Mouse (Mus musculus) G1E-ER4 (cell line): ENCODE data around the gene Trim47. TPM values are rescaled to one million over a fixed set of nuclear protein-coding genes. Genes with fewer than 3 reads are reported as not detected.

Source experiments
- GATA1 ChIP-seq: IDR thresholded peaks from one replicate; pipeline ENCODE4 v1.8.0; 2012; ENCODE audit warnings: low read length, inconsistent platforms
- polyA plus RNA-seq: library from polyadenylated mRNA; stranded (reverse); fragments of >175 nt; gene quantifications from 2 replicates; pipeline ENCODE4 v1.2.3, GENCODE M21; 2012

The Trim47 gene
- polyA plus RNA-seq, 1 experiment, result not detected

DNA sequence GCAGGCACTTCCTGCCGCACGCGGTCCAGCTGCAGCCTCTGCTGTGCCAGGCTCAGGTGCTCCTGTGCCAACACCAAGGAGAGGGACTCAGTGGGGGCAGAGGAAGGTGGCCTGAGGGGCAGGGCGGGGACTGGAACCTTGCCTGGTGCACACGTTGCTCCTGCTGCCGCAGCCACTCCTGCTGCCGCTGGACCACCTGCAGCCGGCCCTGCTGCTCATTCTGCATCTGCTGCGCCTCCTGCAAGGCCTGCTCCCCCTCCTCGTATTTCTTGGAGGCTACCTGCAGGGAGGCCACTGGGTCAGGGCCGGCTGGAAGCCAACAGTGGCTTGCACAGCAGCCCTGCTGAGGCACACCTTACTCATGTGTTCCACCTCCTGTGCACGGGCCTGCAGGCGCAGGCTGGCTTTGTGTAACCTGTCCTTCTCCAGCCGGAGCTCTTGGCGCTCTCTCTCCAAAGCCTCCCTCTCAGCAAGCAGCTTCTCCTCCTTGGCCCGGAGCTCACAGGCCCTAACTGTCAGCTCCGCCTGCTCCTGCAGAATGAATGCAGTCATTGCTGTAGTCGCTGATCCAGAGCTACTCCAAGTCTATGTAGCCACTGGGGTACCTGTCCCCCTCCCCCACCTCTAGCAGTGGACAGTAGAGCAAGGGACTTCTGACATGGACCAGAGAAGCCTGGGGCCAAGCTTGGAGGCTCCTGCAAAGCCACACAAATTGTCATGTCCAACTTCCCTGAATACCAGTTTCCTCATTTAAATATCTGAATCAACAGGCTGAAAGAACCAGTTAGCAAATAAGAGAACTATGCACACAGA, 18.7 kb upstream of the Trim47 start:
- no peak for TF ChIP-seq GATA1

DNA sequence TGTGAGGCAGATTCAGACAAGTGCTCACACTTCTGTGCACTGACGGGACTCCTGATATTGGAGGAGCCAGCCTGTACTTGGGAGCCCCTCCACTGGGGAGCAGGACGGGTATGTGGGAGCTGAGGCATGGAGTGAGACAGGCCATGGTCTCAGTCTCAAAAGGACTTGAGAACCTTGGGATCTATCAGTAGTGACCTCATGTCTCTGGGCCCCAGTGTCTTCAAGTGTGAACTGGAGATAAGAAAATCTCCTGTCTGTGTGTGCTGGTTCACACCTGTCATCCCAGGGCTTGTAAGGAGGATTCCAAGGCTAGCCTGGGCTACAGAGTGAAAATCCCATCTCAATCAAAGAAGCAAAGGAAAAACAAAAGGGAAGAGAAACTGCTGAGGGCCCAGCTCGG, 16.5 kb upstream of the Trim47 start:
- no peak for TF ChIP-seq GATA1

DNA sequence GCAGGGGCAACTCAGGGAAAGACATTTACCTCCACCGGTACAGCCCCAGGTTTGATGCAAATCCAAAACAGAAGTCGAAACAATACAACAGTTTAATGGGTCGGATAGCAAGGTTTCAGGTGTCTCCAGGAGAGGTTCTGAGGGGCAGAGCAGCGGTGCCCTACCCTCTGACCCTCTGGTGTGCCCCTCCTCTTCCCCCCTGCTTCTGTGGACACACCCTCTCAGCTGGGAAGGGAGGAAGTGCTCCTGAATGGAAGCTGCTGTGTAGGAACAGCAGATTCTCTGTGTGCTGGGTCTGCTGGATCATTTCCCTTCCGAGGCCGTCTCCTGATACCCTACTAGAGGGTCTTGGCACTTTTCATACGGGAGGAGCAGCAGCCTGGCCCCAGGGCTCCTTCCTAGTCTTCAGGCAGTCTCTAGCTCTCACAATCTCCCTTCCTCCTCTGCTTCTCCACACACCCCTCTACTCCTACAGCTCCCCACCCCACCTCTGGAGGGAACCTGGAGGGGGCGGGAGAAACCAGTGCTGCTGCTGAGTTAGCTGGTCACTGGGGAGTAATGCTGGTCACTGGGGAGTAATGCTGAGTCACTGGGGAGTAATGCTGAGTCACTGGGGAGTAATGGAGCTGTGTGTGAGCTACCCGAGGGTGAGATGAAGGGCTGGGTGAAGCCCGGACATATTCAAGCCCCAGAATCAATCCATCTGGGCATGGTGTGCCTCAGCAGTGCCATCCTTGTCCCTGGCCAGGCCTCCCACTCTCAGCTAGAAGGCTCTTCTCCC, 15.4 kb upstream of the Trim47 start:
- TF ChIP-seq GATA1, result no peak

DNA sequence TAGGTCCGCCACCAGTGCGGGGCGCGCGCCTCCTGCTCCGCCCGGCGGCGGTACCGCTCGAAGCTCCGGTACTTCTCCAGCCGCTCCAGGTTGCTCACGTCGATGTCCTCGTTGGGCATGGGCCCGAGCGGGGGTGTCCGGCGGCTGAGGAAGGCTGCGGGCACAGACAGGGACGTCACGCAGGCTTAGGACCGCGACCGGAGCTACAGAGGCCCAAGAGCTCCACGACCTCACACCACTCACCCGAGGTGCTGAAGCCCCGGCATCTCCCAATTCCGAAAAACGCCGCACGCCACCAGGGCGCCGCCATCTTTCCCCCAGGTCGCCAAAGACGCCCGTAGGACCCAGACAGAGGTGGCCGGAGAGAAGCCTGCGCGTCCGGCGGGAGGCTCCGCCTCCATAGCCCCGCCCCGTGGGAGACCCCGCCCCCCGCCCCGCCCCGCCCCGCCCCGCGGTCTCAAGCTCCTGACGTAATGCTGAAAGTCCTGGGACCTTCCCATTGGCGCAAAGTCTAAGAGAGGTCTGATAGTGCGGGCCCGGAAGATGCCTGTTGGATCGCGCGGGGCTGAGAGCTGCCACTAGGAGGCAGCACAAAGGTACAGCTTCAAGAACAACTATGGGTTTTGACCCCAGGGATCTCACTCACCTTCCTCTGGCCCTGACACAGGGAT, 11.6 kb upstream of the Trim47 start, which contains the start of gene Mrpl38:
Gene Mrpl38, minus strand, starts transcription at position 401 of the 671 bp plus-strand sequence.
- TF ChIP-seq GATA1, result no peak

DNA sequence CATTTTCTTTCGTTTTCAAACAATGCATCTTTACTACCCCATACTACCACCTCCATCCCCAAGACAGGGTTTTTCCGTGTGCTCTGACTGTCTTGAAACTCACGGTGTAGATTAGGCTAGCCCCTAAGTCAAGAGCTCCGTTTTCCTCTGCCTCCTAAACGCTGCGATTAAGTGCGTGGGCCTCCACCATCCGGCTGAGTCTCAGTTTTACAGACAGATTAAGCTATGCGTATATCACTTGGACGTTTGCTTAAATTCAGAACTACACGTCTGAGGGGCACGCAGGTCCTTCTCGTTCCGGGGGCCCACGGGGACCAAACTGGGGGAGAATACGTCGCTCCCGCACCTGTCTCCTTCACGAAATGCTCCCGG, 11.1 kb upstream of the Trim47 start:
- TF ChIP-seq GATA1, result no peak

DNA sequence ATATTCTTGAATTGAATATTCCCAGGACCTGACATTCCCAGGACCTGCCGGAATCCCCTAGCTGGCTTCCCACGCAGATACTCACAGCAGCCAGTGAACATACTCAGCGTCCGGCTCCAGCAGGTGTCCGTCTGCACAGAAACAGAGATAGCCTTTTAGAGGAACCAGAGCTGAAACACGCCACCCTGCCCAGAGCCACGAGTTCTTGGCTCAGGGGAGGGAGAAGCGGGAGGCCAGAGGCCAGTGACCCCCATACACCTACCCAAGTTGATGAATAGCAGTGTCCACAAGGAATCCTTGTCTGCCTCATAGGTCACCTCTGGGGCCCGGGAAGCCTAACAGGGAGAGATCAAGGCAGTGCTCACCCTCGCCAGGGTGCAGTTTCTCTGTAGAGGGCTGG, 7.2 kb upstream of the Trim47 start:
- TF ChIP-seq GATA1, result no peak

DNA sequence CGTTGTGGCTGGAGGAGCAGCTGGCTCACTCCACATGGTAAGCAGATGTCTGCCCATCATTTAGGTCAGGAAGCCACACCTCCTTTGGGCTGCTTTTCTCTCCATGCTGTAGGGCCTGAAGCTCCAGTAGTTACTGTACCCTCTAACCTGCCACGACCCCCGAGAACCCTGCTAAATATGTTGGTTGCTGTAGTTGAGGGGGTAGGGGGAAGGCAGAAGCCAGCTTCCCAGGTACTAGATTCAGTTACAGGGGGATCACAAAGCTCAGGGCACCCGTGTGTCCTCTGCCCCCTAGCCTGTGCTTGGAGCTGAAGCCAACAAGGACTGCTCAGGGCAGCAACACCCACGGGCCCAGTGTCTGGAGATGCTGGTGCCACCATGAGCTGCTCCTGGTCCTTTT, 6.5 kb upstream of the Trim47 start:
- no peak for TF ChIP-seq GATA1

DNA sequence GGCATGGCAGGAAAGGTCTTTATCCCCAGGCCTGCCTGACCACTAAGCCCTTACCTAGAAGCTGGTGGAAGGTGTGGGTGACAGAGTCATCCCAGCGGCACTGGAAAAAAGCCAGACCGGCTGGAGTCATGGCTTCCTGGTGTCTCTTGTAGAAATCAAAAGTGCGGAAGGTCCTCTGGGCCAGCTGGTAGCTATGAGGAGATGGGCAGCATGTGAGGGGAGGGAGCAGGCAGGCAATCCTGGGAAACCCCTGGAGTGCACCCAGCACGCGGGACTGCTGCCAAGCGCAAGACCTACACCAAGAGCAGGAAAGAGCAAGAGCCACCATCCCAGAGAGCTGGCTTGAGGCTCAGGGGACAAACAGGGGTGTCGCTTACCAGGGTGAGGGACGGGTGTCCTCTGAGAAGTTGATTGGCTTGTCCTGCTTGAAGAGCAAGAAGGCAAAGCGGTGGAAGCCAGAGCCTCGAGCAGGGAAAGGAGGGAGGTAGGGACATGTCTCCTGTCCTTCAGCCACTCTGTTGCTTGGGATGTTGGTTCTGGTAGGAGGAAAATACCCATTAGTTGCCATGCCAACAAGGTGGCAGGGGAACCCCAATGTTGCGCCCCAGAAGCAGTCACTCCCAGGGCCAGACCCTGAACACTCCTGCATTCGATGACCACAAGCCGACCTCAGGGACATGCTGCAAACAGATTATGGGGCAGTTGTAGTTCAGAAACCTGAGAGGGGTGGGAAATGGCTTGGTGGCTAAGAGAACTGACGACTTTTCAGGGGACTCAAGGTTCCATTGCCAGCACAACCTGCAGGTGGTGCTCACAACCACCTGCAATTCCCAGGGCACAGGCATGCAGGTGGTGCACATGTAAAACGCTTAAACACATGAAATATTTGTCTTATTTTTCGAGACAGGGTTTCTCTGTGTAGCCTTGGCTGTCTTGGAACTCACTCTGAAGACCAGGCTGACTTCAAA, 5.6 kb upstream of the Trim47 start:
- no peak for TF ChIP-seq GATA1

DNA sequence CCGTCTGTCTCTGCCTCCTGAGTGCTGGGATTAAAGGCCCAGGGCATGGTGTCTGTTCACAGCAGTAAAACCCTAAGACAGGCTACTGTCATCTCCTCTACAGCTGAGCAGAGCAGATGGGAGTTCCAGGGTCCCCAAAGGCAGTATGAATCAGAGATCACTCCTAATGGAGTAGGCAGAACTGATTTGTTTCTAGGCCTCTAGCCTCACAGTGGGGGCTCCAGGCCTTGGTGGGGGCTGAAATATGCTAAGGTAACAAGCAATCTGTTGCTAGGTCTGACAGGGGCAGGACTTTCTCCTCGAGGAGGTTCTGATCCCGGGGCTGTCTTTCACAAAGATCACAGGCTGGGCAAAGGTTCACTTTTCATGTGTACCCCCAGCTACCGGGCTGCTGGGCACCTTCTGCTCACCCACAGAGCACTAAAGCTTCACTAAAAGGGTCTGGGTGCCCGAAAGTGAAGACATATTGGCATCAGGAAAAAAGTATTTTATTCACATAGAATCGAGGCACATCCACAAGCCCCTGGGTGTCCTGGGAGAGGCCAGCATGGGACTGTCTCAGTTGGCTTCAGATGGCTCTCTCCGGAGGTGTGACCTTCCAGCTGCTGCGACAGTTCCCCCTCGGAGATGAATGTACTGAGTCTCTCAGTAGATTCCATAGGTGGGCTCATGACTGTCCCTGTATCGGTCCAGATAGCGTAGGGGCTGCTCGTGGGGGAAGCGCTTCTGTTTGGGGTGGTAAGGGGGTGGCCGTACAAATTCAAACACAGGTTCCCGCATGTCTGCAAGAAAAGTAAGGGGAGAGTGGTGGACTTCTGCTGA, 4.5 kb upstream of the Trim47 start:
- TF ChIP-seq GATA1, result no peak

DNA sequence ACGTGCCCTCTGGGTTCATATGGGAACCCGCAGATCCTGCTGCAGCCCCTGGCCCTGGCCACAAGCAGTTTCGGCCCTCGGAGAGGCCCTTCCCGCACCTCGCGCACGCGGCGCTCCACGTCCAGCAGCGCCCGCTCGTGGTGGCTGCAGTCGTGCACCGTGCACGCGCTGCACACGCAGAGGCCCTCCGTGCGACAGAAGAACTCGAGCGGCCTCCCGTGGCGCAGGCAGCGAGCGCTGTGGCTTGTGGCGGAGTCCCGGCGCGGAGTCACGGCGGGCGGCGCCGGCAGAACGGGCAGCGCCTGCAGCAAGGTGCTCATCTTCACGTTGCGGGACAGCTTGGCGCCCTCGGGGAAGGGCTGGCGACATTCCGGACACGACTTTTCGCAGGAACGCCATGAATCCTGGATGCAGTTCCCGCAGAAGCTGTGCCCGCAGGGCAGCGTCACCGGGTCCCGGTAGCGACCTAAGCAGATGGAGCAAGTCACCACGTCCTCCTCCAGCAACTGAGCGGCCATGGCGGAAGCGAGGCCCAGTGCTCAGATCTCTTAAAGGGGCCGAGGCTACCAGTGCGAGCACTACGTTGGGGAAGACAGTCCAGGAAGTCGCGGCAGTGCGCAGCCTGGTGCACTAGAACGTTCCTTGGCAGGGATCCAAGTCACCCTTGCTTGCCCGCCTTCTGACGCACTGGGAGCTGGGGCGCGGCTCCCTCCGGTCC, 3.6 kb upstream of the Trim47 start, which contains the start of gene Trim65:
Gene Trim65, minus strand, starts transcription at position 641 of the 718 bp plus-strand sequence.
- no peak for TF ChIP-seq GATA1

DNA sequence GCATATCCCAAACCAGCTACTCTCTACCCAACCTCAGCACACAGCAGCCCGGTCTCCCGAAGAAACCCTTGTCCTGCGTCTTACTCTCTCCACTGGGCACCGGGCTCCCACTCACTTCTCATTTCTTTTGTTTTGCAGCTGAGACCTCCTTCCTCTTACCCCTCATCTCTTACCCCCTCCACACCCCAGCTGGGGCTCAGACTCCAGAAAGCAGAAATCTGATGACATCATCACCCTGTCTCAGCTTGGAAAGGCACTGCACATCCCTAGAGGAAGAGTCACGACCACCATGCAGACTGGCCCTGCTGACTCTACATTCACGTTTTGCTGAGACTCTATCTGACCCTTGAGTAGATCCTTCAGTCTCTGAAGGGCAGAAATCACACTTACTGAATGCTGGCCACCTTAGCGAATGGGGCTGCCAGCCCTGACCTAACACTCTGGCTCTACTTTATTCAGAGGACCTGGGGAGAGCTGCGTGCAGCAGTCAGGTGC, 3.0 kb upstream of the Trim47 start:
- TF ChIP-seq GATA1, result no peak

DNA sequence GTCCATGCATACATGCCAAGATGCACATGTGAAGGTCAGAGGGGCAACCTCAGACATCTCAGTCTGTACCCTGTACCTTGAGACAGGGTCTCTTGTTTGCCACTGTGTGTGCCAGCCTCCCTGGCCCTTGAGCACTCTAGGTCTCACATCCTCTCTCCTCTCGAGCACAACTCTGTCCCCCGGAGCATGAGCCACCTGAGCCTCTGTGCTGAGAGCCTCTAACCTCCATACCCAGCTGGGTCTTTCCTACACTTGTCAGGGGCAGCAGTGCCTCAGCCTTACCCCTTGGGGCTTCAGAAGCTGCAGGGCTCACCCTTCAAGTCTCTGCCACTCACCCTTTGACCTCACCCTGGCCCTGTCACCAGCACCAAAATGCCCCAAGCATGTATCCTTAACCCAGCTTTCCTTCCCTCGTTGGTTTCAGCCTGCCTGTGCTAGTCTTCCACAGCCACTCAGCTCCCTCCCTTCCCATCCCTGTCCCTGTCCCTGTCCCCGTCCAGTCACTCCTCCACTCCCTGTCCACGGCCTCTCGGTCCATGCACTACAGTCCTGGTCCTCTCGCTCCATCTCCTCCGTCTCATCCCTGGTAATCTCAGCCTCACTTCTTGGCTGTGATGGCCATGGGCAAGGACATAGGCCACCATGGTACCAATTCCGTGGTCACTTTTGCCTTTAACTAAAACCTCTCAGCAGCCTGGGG, 2.2 kb upstream of the Trim47 start:
- no peak for TF ChIP-seq GATA1

DNA sequence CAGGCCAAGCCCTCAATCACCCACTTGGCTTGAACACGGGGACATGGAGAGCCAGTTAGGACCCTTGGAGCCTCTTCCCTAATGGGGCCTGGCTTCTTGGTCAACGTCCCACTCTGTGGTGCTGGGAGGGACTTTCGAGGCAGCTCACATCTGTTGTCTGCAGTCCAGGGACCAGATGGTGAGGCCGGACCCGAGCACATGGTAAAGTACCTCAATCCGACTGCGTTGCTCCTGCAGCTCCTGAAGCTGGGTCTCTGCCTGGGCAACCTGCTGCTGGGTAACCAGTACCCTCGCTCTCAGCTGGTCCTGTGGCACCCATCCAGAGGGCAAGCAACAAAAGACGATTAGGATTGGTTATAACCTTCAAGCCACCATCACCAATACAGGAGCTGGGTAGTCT, 976 bp upstream of the Trim47 start:
- no peak for TF ChIP-seq GATA1

DNA sequence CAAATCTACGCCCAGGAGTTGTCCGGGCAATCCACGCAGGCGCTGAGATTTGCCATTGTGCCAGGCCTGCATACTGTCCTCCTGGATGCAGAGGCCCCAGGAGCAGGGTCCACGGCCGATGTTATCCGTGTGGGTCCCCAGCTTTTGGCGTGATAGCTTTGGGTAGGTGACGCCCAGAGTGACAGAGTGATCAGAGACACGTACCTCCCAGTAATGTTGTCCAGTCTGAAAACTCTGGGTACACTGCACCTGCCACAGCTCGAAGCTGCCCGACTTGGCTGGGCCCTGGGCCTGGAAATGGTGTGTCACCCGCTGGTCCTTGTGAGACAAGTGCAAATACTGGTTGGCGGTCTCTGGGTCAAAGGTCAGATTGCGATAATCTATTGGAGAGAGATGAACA, 749 bp downstream of the Trim47 start:
- TF ChIP-seq GATA1, result no peak
